Mouse (Mus musculus): ENCODE results near the gene Gprc5a.

GRCm38 (mm10) chr6:135116479-135116878, 51.0 kb downstream of the Gprc5a start:
- TF ChIP-seq CTCF (IDR thresholded peaks at IDR 0.05; ENCODE audit: extremely low read depth, insufficient read length, insufficient replicate concordance, low read depth, low read length) (no peak), POLR2A (IDR thresholded peaks at IDR 0.05; ENCODE audit: low read depth, low read length) (no peak)

All from small intestine, adult 2 months (tissue).